Mouse (Mus musculus) liver, adult 2 months (tissue): ENCODE measurements around the gene Uaca.

ENCODE experiments used
- CTCF ChIP-seq: fragments of 200-500 bp; IDR thresholded peaks from 2 replicates; pipeline ENCODE4 v1.5.1; 2011; ENCODE audit warnings: low read depth, low read length, control low read depth
- POLR2A ChIP-seq: fragments of 200-500 bp; IDR thresholded peaks from 2 replicates; pipeline ENCODE4 v1.6.1; 2011; ENCODE audit warnings: low read length, control low read depth; ENCODE audit not compliant: insufficient read depth; ENCODE audit errors: extremely low read depth

DNA sequence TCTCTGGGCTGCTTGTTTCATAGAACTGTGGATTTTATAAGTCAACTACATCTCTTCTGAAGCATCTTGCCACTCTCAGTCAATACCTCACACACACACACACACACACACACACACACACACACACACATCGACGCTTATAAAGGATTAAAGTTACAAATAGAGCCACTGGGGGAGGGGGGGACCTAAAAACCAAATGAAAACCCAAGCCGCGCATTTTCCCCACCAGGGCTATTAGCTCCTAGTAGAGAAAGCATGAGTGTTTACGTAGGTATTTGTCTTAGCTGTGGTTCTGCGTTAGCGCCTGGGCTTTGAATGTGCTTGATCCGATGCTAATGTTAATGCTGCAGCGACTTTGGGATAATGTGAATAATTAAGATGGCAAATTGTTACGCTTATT lies 4.7 kb downstream of the Uaca start:
- TF ChIP-seq POLR2A (no peak), CTCF (no peak)
